Mouse (Mus musculus) lung, postnatal 0 days (tissue): ENCODE measurements at regions not wholly inside any gene's neighbourhood (a gene's known extent, or its start where the extent isn't known, plus 50 kb on each side); places are given as distances from the start of the nearest gene placed in this dataset.

Experiments
- CTCF ChIP-seq: IDR thresholded peaks from 2 replicates; pipeline ENCODE4 v1.5.1; 2016; ENCODE audit warnings: antibody characterized with exemption, mild to moderate bottlenecking
- EP300 ChIP-seq: IDR thresholded peaks from 2 replicates; pipeline ENCODE4 v1.6.1; 2016; ENCODE audit warnings: antibody characterized with exemption, mild to moderate bottlenecking, control low read depth

DNA sequence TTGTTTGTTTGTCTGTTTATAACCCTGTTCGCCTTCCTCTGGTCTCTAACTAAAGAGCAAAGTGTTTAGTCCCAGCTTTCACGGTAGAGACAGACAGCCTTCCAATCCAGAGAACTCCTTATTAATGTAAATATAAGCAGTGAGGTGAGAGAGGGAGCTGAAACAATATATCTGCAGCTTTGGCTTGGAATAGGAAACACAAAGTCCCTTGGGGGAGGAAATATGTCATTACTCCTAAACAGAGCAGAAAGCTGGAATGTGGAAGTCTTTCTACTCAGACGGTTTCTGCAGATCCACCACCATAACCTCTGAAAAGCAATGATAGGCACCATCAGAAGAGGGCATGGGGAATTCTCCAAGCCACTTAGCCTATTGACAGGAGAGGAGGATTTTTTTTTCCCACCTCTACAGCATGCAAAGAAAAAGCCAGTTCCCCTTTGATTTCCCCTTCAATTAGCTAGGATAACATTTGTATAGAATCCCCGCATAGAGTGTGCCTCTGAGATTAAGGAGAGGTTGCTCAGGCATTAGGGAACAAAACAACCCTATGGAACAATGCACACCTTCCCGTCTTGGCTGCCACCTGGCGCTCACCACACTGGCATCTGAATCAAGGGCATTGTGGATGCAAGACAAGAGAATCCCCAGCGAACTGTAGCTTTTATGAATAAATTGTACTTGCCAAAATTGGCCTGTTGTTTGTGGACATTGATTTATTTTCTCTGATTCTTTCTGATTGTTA, 281.9 kb upstream of the Kirrel3 start:
- peak; percentile 13; the same call in 1 of the 2 replicates for TF ChIP-seq CTCF
- no peak for TF ChIP-seq EP300
